In genomic region chr13:46253753-46254152, GRCm38 (mm10) we compare ENCODE assay signal across 19 mouse cellular contexts. TPM values are rescaled to one million over a fixed set of nuclear protein-coding genes. Genes with fewer than 3 reads are reported as not detected.
A peak's percentile ranks its signal among the peaks of the same experiment; 100 is the strongest.
DNase-seq lines count a peak whose midpoint lies in the region; ATAC-seq lines count a peak whose summit lies in the region.
"Had no signal": no experiment of that assay in that cellular context is flagged by ENCODE, and none has a peak within 500 bp of the region (broad histone marks: within the 10 kb centered on the region; RNA-seq: fewer than 3 reads in every experiment).

No protein-coding gene starts in this region.

- no peak for DNase-seq in frontal cortex, postnatal 14 days (ENCODE audit: low spot score in 2 of 2)
- DNase-seq in left cerebral cortex, adult 18-20 months (ENCODE audit: low spot score in 2 of 2): peak; percentile 13 to 22
- DNase-seq in left cerebral cortex, postnatal 4 days: no peak
- peak; percentile 81 for DNase-seq in brain, adult 2 months (ENCODE audit: low read depth, low spot score)
- peak; percentile 37 to 81 for DNase-seq in left cerebral cortex, postnatal 25 days (ENCODE audit: low spot score in 2 of 2)
- no peak for DNase-seq in urinary bladder, adult 2 months (ENCODE audit: low spot score)
- no peak for DNase-seq in liver
- DNase-seq: adrenal gland, adult 2 months; adrenal gland, postnatal 25 days; cerebellum, adult 2 months; cerebellum, postnatal 10 days; gastrocnemius, postnatal 10 days; heart, adult 2 months had no signal

- intact Hi-C loops in left cerebral cortex, postnatal 4 days (cut with DNase I): loop anchor here (10.0 kb wide), 2 partner anchors 89 to 719 kb away; no protein-coding TSS in a partner anchor
- intact Hi-C loops in left cerebral cortex, postnatal 25 days (cut with DNase I): loop anchor here (5.0 kb wide), 2 partner anchors 71 to 291 kb away; no protein-coding TSS in a partner anchor

- ATAC-seq in frontal cortex, adult (ENCODE audit: low TSS enrichment): peak; percentile 85
- ATAC-seq: activated CD4-positive, CD25-positive, alpha-beta regulatory T cell, adult 4 months; forebrain, embryonic 14.5 days; Patski had no signal

RNA-seq across cellular contexts. Expression of gene Stmnd1, which starts 19.8 kb away (rescaled TPM):
- total RNA-seq in left cerebral cortex, adult 18-20 months (2021): not detected
- under 1 TPM in 1 of 2 experiments, not detected in 1; 0.26 TPM for total RNA-seq in left cerebral cortex, postnatal 4 days (2021)
- not detected for total RNA-seq in left cerebral cortex, postnatal 25 days (2021)
- 0.83 and 1.0 TPM in 2 replicates for polyA plus RNA-seq in urinary bladder, adult 2 months (2012; rRNA removed)
- total RNA-seq: adrenal gland, adult 2 months; adrenal gland, postnatal 25 days; MEL had no signal
- polyA plus RNA-seq: activated CD4-positive, CD25-positive, alpha-beta regulatory T cell, adult 4 months; adrenal gland, adult 2 months; forebrain, embryonic 14.5 days; hindbrain, embryonic 11.5 days; Patski had no signal

Comparison
In these comparisons a context has a peak if more than half of its experiments do, and no peak if none do; other contexts are left out.
1. DNase-seq: peak in left cerebral cortex, adult 18-20 months (2 of 2), brain, adult 2 months (single experiment) and left cerebral cortex, postnatal 25 days (2 of 2); none in frontal cortex, postnatal 14 days (0 of 2), left cerebral cortex, postnatal 4 days (single experiment), urinary bladder, adult 2 months (single experiment) and liver (single experiment).